Mouse (Mus musculus) megakaryocyte, embryonic 14.5 days (primary cell): ENCODE data around the gene Tgfbi.

Experiments
- FLI1 ChIP-seq: IDR thresholded peaks from 2 replicates; pipeline ENCODE4 v1.6.1; 2012; ENCODE audit warnings: low read length, inconsistent platforms, mixed read lengths
- GATA1 ChIP-seq: IDR thresholded peaks from 3 replicates; pipeline ENCODE4 v1.6.1; 2012; ENCODE audit warnings: mixed read lengths, low read length, inconsistent platforms, borderline replicate concordance

DNA sequence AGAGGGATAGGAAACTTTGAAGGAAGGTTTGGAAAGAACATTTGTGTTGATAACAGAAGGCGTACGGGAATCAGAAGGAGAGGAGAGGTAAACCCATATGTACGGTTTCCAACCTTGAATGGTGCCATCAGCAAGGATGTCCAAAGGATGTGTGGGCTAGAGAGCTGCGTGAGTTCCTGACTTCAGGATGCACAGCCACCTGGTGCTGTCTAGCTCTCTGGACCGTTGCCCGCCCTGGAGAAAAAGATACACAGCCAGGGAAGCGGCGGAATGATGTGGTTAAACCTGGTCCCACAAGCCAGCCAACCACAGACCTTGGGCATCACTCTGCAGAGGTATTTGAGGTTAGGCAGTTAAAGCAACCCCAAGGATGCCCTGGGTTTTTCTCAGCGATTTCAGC is 3.8 kb upstream of the Tgfbi start:
- no peak for TF ChIP-seq GATA1
- TF ChIP-seq FLI1, result no peak
